Comparison of ENCODE assay signal across 8 mouse cellular contexts in the genomic region with DNA sequence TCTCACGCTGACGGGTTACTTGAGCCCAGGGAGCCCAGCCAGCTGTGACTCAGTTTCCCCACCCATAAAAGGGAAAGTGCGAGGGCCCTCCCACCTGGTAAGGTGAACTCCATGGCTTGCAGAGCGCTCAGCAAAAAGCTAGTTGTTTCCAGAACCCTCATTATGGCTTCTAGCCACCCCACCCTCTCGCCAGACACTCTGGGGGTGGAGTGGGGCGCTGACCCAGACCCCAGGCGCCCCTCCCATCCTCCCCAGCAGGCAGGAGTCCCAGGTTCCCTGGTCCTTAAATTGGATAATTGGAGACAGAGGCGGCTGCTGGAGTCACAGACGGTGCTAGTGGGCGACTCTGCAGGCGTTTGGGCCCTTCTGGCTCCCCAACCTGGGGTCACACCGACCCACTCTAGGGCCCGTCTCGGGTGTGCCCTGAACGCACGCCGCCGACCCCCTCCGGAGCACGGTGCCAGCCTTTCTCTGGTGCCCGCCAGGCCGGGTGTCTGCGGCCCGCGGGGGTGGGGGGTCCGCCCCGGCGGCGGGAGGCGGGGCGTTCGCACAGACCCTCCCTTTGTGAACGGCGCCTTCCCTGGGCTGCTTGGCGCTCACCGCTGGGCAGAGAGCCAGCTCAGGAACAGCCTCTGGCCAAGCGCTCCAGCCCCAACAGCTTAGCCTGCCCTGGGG. TPM values are rescaled to one million over a fixed set of nuclear protein-coding genes. Genes with fewer than 3 reads are reported as not detected.
DNase-seq lines count a peak whose midpoint lies in the region; ATAC-seq and TF ChIP-seq lines count a peak whose summit lies in the region.

No protein-coding gene starts in this region.

- H3K36me3 ChIP-seq in heart, embryonic 10.5 days = no peaks in the 10 kb centered on the region
- H3K36me3 ChIP-seq in lung, embryonic 14.5 days (ENCODE audit: insufficient read depth) = no peaks in the 10 kb centered on the region

- H3K9me3 ChIP-seq in heart, embryonic 10.5 days = no peaks in the 10 kb centered on the region
- H3K9me3 ChIP-seq in lung, embryonic 14.5 days (ENCODE audit: low read depth, low read length) = no peaks in the 10 kb centered on the region

- ATAC-seq in lung, embryonic 14.5 days (ENCODE audit: insufficient read depth) = peak; percentile 54; the same call in 1 of the 2 replicates
- ATAC-seq in erythroid progenitor cell, adult 5-6 weeks (replicated peaks; ENCODE audit: low FRiP score, poor library complexity, severe bottlenecking) = no peak

- H3K9ac ChIP-seq in lung, embryonic 14.5 days = peak overlapping the region; percentile 46

- WGBS in heart, embryonic 10.5 days = 1% methylated on average over 37 of the region's 37 CpGs
- WGBS in lung, embryonic 14.5 days = 2% methylated on average over 37 of the region's 37 CpGs

- peak overlapping the region; percentile 73 for H3K4me2 ChIP-seq in lung, embryonic 14.5 days

- peaks cover 71% of the 10 kb centered on the region for H3K27me3 ChIP-seq in heart, embryonic 10.5 days (ENCODE audit: insufficient read depth, poor library complexity, severe bottlenecking)
- H3K27me3 ChIP-seq in lung, embryonic 14.5 days (ENCODE audit: insufficient read depth, low read length) = peaks cover 39% of the 10 kb centered on the region

- peak in 1 of 2 experiments; percentile 21 for DNase-seq in left cerebral cortex, adult 2 months (ENCODE audit: extremely low spot score in 1 of 2, low spot score in 2 of 2)
- DNase-seq in left cerebral cortex, adult 18-20 months (ENCODE audit: low spot score in 2 of 2) = no peak
- DNase-seq in cerebellum, postnatal 14 days = peak; percentile 75 to 79
- DNase-seq in heart, embryonic 10.5 days (ENCODE audit: low spot score) = peak; percentile 86
- peak; percentile 68 for DNase-seq in kidney, adult 9 months
- peak; percentile 91 for DNase-seq in lung, embryonic 14.5 days
- DNase-seq in right cerebral cortex, postnatal 14 days = peak; percentile 55

- peak overlapping the region; percentile 32 for H3K27ac ChIP-seq in left cerebral cortex, adult 2 months
- peak overlapping the region; percentile 91 for H3K27ac ChIP-seq in heart, embryonic 10.5 days
- H3K27ac ChIP-seq in lung, embryonic 14.5 days (ENCODE audit: low read depth) = peak overlapping the region; percentile 77; the same call in 1 of the 2 replicates

- H3K4me3 ChIP-seq in left cerebral cortex, adult 2 months = peak overlapping the region; percentile 26
- H3K4me3 ChIP-seq in heart, embryonic 10.5 days = peak overlapping the region; percentile 61
- H3K4me3 ChIP-seq in lung, embryonic 14.5 days (ENCODE audit: low read depth, low read length) = peak overlapping the region; percentile 37

- TF ChIP-seq CTCF in left cerebral cortex, adult 2 months (IDR thresholded peaks at IDR 0.05) = no peak
- TF ChIP-seq CTCF in lung, embryonic 14.5 days (IDR thresholded peaks at IDR 0.05; ENCODE audit: low read depth) = no peak

- H3K4me1 ChIP-seq in heart, embryonic 10.5 days = peaks cover 96% of the 10 kb centered on the region
- peaks cover 66% of the 10 kb centered on the region for H3K4me1 ChIP-seq in lung, embryonic 14.5 days (ENCODE audit: insufficient read depth)

- intact Hi-C loops in left cerebral cortex, adult 2 months (cut with DNase I) = no loop called here

RNA-seq across cellular contexts. Expression of a gene that starts 6.4 kb away (rescaled TPM):
- 10 to 100 TPM; 24.0 to 36.0 TPM for total RNA-seq in left cerebral cortex, adult 2 months (2021)
- total RNA-seq in left cerebral cortex, adult 18-20 months (2021) = 10 to 100 TPM; 25.1 to 38.3 TPM
- 17.1 and 20.1 TPM in 2 replicates for polyA plus RNA-seq in heart, embryonic 10.5 days (2016; fragmentation: Nextera tagmentation; extraction: Ambion mirVana)
- 18.3 and 24.6 TPM in 2 replicates for polyA plus RNA-seq in lung, embryonic 14.5 days (2014; fragmentation: Nextera tagmentation; extraction: Ambion mirVana)
- 1.3 and 1.8 TPM in 2 replicates for total RNA-seq in erythroid progenitor cell, adult 5-6 weeks (2015; ENCODE audit: low replicate concordance)
- 3.6 and 9.2 TPM in 2 replicates for total RNA-seq in erythroid progenitor cell, adult 5-6 weeks (2017; ENCODE audit: low replicate concordance)

RNA-seq across cellular contexts. Expression of a gene that starts 18.2 kb away (rescaled TPM):
- 10 to 100 TPM; 20.0 to 20.3 TPM for total RNA-seq in left cerebral cortex, adult 2 months (2021)
- 10 to 100 TPM; 20.0 to 20.1 TPM for total RNA-seq in left cerebral cortex, adult 18-20 months (2021)
- polyA plus RNA-seq in heart, embryonic 10.5 days (2016; fragmentation: Nextera tagmentation; extraction: Ambion mirVana) = 39.7 and 47.3 TPM in 2 replicates
- polyA plus RNA-seq in lung, embryonic 14.5 days (2014; fragmentation: Nextera tagmentation; extraction: Ambion mirVana) = 22.9 and 24.4 TPM in 2 replicates
- 0.36 and 1.3 TPM in 2 replicates for total RNA-seq in erythroid progenitor cell, adult 5-6 weeks (2015; ENCODE audit: low replicate concordance)
- total RNA-seq in erythroid progenitor cell, adult 5-6 weeks (2017; ENCODE audit: low replicate concordance) = 7.3 and 9.0 TPM in 2 replicates

RNA-seq across cellular contexts. Expression of a gene that starts 35.5 kb away (rescaled TPM):
- 100 to 1,000 TPM; 136 to 138 TPM for total RNA-seq in left cerebral cortex, adult 2 months (2021)
- 100 to 1,000 TPM; 131 to 136 TPM for total RNA-seq in left cerebral cortex, adult 18-20 months (2021)
- polyA plus RNA-seq in heart, embryonic 10.5 days (2016; fragmentation: Nextera tagmentation; extraction: Ambion mirVana) = 348 and 363 TPM in 2 replicates
- 315 and 321 TPM in 2 replicates for polyA plus RNA-seq in lung, embryonic 14.5 days (2014; fragmentation: Nextera tagmentation; extraction: Ambion mirVana)
- 17.6 and 32.1 TPM in 2 replicates for total RNA-seq in erythroid progenitor cell, adult 5-6 weeks (2015; ENCODE audit: low replicate concordance)
- total RNA-seq in erythroid progenitor cell, adult 5-6 weeks (2017; ENCODE audit: low replicate concordance) = 3.7 and 7.6 TPM in 2 replicates

Comparison
In these comparisons a context has a peak if more than half of its experiments do, and no peak if none do; other contexts are left out.
1. DNase-seq: peak in cerebellum, postnatal 14 days (2 of 2), heart, embryonic 10.5 days (single experiment), kidney, adult 9 months (single experiment), lung, embryonic 14.5 days (single experiment) and right cerebral cortex, postnatal 14 days (single experiment); none in left cerebral cortex, adult 18-20 months (0 of 2).
2. H3K27ac ChIP-seq: peak in every context shown above with its lines; median percentile 91 in heart, embryonic 10.5 days; 77 in lung, embryonic 14.5 days; 32 in left cerebral cortex, adult 2 months.
3. Peak in every context shown above with its lines, with median percentiles within 50 percentile points of each other: H3K4me3 ChIP-seq.